Mouse (Mus musculus): ENCODE measurements around the gene Olfr646. TPM values are rescaled to one million over a fixed set of nuclear protein-coding genes. Genes with fewer than 3 reads are reported as not detected.

The Olfr646 gene
- not detected in 2 replicates for polyA plus RNA-seq (2016; fragmentation: Nextera tagmentation; extraction: Ambion mirVana)

GRCm38 (mm10) chr7:104104757-104104972 is at the start of gene Olfr646:
Gene Olfr646, plus strand, starts transcription at chr7:104104873.
- H3K9ac ChIP-seq = no peak within 1 kb of the TSS
- no peaks in the 10 kb centered on the region for H3K9me3 ChIP-seq
- H3K27me3 ChIP-seq = no peaks in the 10 kb centered on the region
- no peaks in the 10 kb centered on the region for H3K36me3 ChIP-seq (replicated peaks)
- no peak within 1 kb of the TSS for H3K4me2 ChIP-seq
- no peak for ATAC-seq (ENCODE audit: low FRiP score)
- H3K27ac ChIP-seq = no peak within 1 kb of the TSS
- no peaks in the 10 kb centered on the region for H3K4me1 ChIP-seq
- no peak within 1 kb of the TSS for H3K4me3 ChIP-seq (replicated peaks)

DNA sequence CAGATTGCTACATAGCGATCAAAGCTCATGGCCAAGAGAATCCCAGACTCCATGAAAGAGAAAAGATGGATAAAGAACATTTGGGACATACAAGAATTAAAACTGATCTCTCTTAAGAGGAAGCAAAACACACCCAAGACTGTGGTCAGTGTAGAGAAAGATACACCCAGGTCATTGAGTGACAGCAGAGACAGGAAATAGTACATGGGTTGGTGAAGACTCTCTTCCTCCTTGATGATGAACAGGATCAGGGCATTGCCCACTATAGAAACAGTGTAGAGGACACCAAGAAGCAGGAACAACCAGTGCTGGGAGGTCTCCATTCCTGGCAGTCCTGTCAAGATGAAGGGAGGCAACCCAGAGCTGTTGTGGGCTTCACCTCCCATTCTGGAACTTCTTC is 45.5 kb upstream of the Olfr646 start:
- H3K4me1 ChIP-seq = no peaks in the 10 kb centered on the region
- H3K9me3 ChIP-seq = no peaks in the 10 kb centered on the region
- ATAC-seq (ENCODE audit: low FRiP score) = no peak
- no peak overlapping the region for H3K4me3 ChIP-seq (replicated peaks)
- H3K9ac ChIP-seq = no peak overlapping the region
- H3K27me3 ChIP-seq = no peaks in the 10 kb centered on the region
- H3K27ac ChIP-seq = no peak overlapping the region
- no peak overlapping the region for H3K4me2 ChIP-seq
- 87% methylated on average over 1 of the region's 1 CpGs for WGBS
- H3K36me3 ChIP-seq (replicated peaks) = no peaks in the 10 kb centered on the region

DNA sequence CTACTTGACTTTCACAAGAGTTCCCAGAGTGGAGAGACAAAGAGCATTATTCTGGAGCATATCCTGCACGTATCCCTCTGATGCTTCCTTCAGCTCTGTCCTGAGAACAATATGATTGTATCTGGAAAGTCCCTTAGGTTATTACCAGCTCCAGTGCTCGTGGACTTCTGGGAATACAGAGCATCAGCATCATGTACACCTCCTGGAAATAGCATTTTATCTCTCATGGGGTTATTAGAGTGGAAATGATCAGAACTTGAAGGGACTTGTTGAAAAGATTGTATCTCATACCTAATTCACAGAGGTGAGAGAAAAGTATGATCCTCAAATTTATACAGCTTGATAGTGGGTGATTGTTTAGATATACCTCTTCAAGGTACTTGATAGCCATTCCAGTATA is 43.3 kb upstream of the Olfr646 start, which contains the start of gene 4930516K23Rik:
Gene 4930516K23Rik, minus strand, starts transcription at position 101 of the 400 bp plus-strand sequence.
- Histone ChIP-seq H3K9me3 (no peaks in the 10 kb centered on the region), H3K4me3 (replicated peaks) (no peak within 1 kb of the TSS), H3K36me3 (replicated peaks) (no peaks in the 10 kb centered on the region), H3K4me1 (no peaks in the 10 kb centered on the region), H3K9ac (no peak within 1 kb of the TSS), H3K27me3 (no peaks in the 10 kb centered on the region), H3K27ac (no peak within 1 kb of the TSS), H3K4me2 (no peak within 1 kb of the TSS)
- WGBS = 67% methylated on average over 2 of the region's 2 CpGs
- ATAC-seq (ENCODE audit: low FRiP score) = no peak

- Histone ChIP-seq H3K27me3 (no peaks in the 10 kb centered on the region), H3K4me3 (replicated peaks) (no peak within 1 kb of the TSS), H3K9ac (no peak within 1 kb of the TSS), H3K36me3 (replicated peaks) (no peaks in the 10 kb centered on the region), H3K4me2 (no peak within 1 kb of the TSS), H3K27ac (no peak within 1 kb of the TSS), H3K4me1 (no peaks in the 10 kb centered on the region), H3K9me3 (0 out of 2 replicates have a peak, but pooled peaks cover 4% of the 10 kb centered on the region)
- 82% methylated on average over 2 of the region's 2 CpGs for WGBS
- no peak for ATAC-seq (ENCODE audit: low FRiP score)
Measured at GRCm38 (mm10) chr7:104071769-104072168, 32.9 kb upstream of the Olfr646 start, which contains the start of gene Olfr644. Gene Olfr644, minus strand, starts transcription at chr7:104071869.

DNA sequence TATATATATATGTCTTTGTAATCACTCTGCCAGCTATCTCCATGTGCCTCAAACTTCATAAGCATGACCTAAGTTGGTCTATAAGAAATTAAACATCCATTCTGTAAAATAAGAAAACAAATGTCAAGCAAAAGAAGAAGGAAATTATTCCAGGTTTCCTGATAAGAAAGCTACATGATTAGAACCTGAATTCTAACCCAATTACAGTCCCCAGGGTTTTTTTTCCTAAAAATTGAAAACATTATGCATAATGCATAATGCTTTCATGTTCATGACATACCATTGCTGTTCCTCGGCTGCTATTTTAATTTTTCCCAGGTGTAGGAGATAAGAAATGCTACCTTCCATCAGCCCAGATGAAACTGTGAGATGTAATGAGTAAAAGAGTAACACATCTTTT is 19.3 kb upstream of the Olfr646 start, which contains the start of gene Olfr645:
Gene Olfr645, minus strand, starts transcription at position 101 of the 400 bp plus-strand sequence.
- WGBS = 83% methylated on average over 1 of the region's 1 CpGs

DNA sequence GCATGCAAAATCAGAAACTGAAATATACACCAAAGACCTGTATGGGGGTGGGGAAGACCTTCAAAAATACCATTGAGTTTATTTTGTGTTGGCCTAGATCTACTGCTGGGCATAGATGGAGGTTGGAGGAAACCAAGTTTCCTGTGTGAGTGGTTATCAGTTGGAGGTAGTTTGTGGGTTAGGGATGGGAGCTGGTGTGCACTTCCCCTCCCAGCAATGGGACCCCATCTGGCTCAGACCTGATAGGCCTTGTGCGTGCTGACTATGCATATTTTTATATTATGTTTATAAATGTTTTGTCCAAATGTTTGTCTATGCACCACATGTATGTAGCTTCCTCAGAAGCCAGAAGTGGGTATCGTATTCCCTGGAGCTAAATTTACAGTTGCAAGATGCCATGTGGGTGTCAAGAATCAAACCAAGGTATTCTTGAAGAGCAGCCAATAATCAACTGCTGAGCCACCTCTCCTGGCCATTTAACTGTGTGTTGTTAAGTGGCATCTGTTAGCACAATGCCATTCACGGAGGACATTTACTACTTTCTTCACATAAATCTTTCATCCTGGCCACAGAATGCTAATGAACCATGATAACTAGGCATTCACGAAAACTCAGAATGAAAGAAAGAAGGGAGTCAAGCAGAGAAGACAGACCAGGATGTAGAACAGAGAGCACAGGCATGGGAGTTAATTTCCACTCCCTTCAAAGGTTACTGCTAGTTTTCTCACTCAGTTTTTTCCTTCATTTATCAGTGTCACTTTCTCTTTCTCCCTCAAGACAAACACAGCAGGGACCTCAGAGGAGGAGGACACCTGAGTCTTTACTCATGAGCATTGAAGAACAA is 538 bp upstream of the Olfr646 start:
- no peaks in the 10 kb centered on the region for H3K27me3 ChIP-seq
- 64% methylated on average over 4 of the region's 4 CpGs for WGBS
- no peak overlapping the region for H3K27ac ChIP-seq
- H3K9ac ChIP-seq = no peak overlapping the region
- no peaks in the 10 kb centered on the region for H3K9me3 ChIP-seq
- H3K4me3 ChIP-seq (replicated peaks) = no peak overlapping the region
- H3K4me1 ChIP-seq = no peaks in the 10 kb centered on the region
- H3K4me2 ChIP-seq = no peak overlapping the region
- no peak for ATAC-seq (ENCODE audit: low FRiP score)
- H3K36me3 ChIP-seq (replicated peaks) = no peaks in the 10 kb centered on the region

More for the DNA sequence above, 19.3 kb upstream of the Olfr646 start, which contains the start of gene Olfr645:
- Histone ChIP-seq H3K4me2 (no peak within 1 kb of the TSS), H3K36me3 (replicated peaks) (no peaks in the 10 kb centered on the region), H3K27me3 (no peaks in the 10 kb centered on the region), H3K4me1 (no peaks in the 10 kb centered on the region), H3K9ac (no peak within 1 kb of the TSS), H3K27ac (no peak within 1 kb of the TSS), H3K9me3 (no peaks in the 10 kb centered on the region), H3K4me3 (replicated peaks) (no peak within 1 kb of the TSS)
- ATAC-seq (ENCODE audit: low FRiP score) = no peak

DNA sequence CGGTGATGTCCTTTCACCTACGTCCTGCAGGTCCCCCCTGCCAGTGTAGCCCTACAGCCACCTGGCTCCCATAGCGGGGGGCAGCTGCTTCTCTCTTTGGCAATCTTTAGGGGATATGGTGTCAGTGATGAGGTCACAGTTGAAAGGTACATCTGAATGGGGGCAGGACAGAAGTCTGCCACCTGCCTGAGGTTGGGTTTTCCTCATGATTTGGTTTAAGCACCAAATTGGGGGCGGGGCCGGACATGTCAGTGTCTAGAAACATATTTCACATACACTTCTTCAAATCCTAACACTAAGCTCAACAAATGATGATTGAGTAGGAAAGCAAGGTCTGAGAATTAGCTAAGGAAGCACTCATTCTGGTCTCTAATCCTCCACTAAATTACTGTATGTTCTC is 25.1 kb downstream of the Olfr646 start, which contains the start of gene Ubqln5:
Gene Ubqln5, minus strand, starts transcription at position 101 of the 400 bp plus-strand sequence.
- no peak within 1 kb of the TSS for H3K9ac ChIP-seq
- WGBS = 92% methylated on average over 5 of the region's 5 CpGs
- H3K36me3 ChIP-seq (replicated peaks) = no peaks in the 10 kb centered on the region
- no peak within 1 kb of the TSS for H3K4me3 ChIP-seq (replicated peaks)
- H3K4me2 ChIP-seq = no peak within 1 kb of the TSS
- no peaks in the 10 kb centered on the region for H3K9me3 ChIP-seq
- H3K27me3 ChIP-seq = no peaks in the 10 kb centered on the region
- no peak within 1 kb of the TSS for H3K27ac ChIP-seq
- no peak for ATAC-seq (ENCODE audit: low FRiP score)
- H3K4me1 ChIP-seq = no peaks in the 10 kb centered on the region

GRCm38 (mm10) chr7:104137305-104137704 is 32.6 kb downstream of the Olfr646 start, which contains the start of gene Olfr643:
Gene Olfr643, minus strand, starts transcription at chr7:104137405.
- Histone ChIP-seq H3K9me3 (no peaks in the 10 kb centered on the region), H3K36me3 (replicated peaks) (no peaks in the 10 kb centered on the region), H3K27me3 (no peaks in the 10 kb centered on the region), H3K4me3 (replicated peaks) (no peak within 1 kb of the TSS), H3K27ac (no peak within 1 kb of the TSS), H3K4me2 (no peak within 1 kb of the TSS), H3K9ac (no peak within 1 kb of the TSS), H3K4me1 (no peaks in the 10 kb centered on the region)
- no peak for ATAC-seq (ENCODE audit: low FRiP score)
- WGBS = 86% methylated on average over 5 of the region's 5 CpGs

GRCm38 (mm10) chr7:104143179-104143578 is 38.5 kb downstream of the Olfr646 start, which contains the start of gene Ubqln3:
Gene Ubqln3, minus strand, starts transcription at chr7:104143279.
- 75% methylated on average over 3 of the region's 3 CpGs for WGBS
- H3K9ac ChIP-seq = no peak within 1 kb of the TSS
- H3K4me3 ChIP-seq (replicated peaks) = no peak within 1 kb of the TSS
- H3K4me1 ChIP-seq = no peaks in the 10 kb centered on the region
- H3K27ac ChIP-seq = no peak within 1 kb of the TSS
- ATAC-seq (ENCODE audit: low FRiP score) = no peak
- H3K4me2 ChIP-seq = no peak within 1 kb of the TSS
- H3K36me3 ChIP-seq (replicated peaks) = no peaks in the 10 kb centered on the region
- H3K9me3 ChIP-seq = no peaks in the 10 kb centered on the region
- no peaks in the 10 kb centered on the region for H3K27me3 ChIP-seq

GRCm38 (mm10) chr7:104150456-104150855 is 45.8 kb downstream of the Olfr646 start, which contains the start of gene Ubqlnl:
Gene Ubqlnl, minus strand, starts transcription at chr7:104150556.
- ATAC-seq (ENCODE audit: low FRiP score) = no peak
- no peak within 1 kb of the TSS for H3K4me3 ChIP-seq (replicated peaks)

More at GRCm38 (mm10) chr7:104150456-104150855, 45.8 kb downstream of the Olfr646 start, which contains the start of gene Ubqlnl:
- Histone ChIP-seq H3K9ac (no peak within 1 kb of the TSS), H3K9me3 (no peaks in the 10 kb centered on the region), H3K27ac (no peak within 1 kb of the TSS), H3K36me3 (replicated peaks) (no peaks in the 10 kb centered on the region), H3K4me2 (no peak within 1 kb of the TSS), H3K27me3 (no peaks in the 10 kb centered on the region), H3K4me1 (no peaks in the 10 kb centered on the region)
- WGBS = 86% methylated on average over 2 of the region's 2 CpGs

All from forebrain, embryonic 12.5 days (tissue).